Mouse (Mus musculus) CH12.LX (cell line): ENCODE measurements around the gene Uox. TPM values are rescaled to one million over a fixed set of nuclear protein-coding genes. Genes with fewer than 3 reads are reported as not detected.
A peak's percentile ranks its signal among the peaks of the same experiment; 100 is the strongest.

Experiments
- DNase-seq: peaks from one replicate; pipeline ENCODE4 v3.0.0-alpha.2; 2013; ENCODE audit errors: extremely low read depth
- H3K27ac ChIP-seq: 2 replicates; pipeline ENCODE4 v1.5.1; 2012; ENCODE audit warnings: low read depth, mild to moderate bottlenecking, control low read depth, moderate library complexity; ENCODE audit not compliant: insufficient read depth
- H3K27me3 ChIP-seq: replicated peaks from 2 replicates; pipeline ENCODE3; 2012; ENCODE audit warnings: inconsistent platforms
- H3K36me3 ChIP-seq, 2 experiments: replicated peaks in 1 of 2; 2 replicates each; pipeline versions ENCODE3 to v1.6.1; 2012; ENCODE audit warnings: inconsistent platforms in 1 of 2, low read length in 1 of 2, mild to moderate bottlenecking in 1 of 2, mixed read lengths in 1 of 2, moderate library complexity in 1 of 2; ENCODE audit not compliant: control insufficient read depth in 1 of 2, insufficient read depth in 1 of 2
- H3K4me1 ChIP-seq, 2 experiments: 2 replicates each; pipeline ENCODE4 v1.6.1; 2012; ENCODE audit warnings: inconsistent platforms in 1 of 2, moderate library complexity in 1 of 2; ENCODE audit not compliant: insufficient read depth in 2 of 2, control insufficient read depth in 1 of 2
- H3K4me2 ChIP-seq: 2 replicates; pipeline ENCODE4 v1.6.1; 2012; ENCODE audit warnings: low read depth, mild to moderate bottlenecking, control low read depth; ENCODE audit not compliant: poor library complexity, insufficient read depth, severe bottlenecking
- H3K4me3 ChIP-seq, 3 experiments: fragments of 150-350 bp in 1 of 3; sonication (generic) in 1 of 3; replicated peaks in 1 of 3; 2 replicates each; pipeline versions ENCODE3 to v1.5.1; 2011 to 2012; ENCODE audit warnings: low read depth in 2 of 3, low read length in 2 of 3, mild to moderate bottlenecking in 2 of 3, moderate library complexity in 2 of 3, control low read depth in 1 of 3, improper control_type of control experiment in 1 of 3, inconsistent platforms in 1 of 3, mixed read lengths in 1 of 3; ENCODE audit not compliant: poor library complexity in 1 of 3
- H3K79me2 ChIP-seq: replicated peaks from 2 replicates; pipeline ENCODE4 v1.6.1; 2012; ENCODE audit warnings: mild to moderate bottlenecking, moderate library complexity; ENCODE audit not compliant: control insufficient read depth, poor library complexity, insufficient read depth, severe bottlenecking; ENCODE audit errors: extremely low read depth
- H3K9ac ChIP-seq: 2 replicates; pipeline ENCODE4 v1.6.1; 2012; ENCODE audit warnings: low read depth, mild to moderate bottlenecking, control low read depth, moderate library complexity; ENCODE audit not compliant: insufficient read depth
- H3K9me3 ChIP-seq: replicated peaks from 2 replicates; pipeline ENCODE3; 2012; ENCODE audit warnings: low read length, inconsistent platforms, mixed read lengths
- BHLHE40 ChIP-seq: IDR thresholded peaks from 2 replicates; pipeline ENCODE4 v1.6.1; 2011; ENCODE audit warnings: mild to moderate bottlenecking, low read depth, low read length, improper control_type of control experiment
- CHD1 ChIP-seq: IDR thresholded peaks from 2 replicates; pipeline ENCODE4 v1.6.1; 2012; ENCODE audit warnings: low read depth, low read length, improper control_type of control experiment, inconsistent platforms
- CHD2 ChIP-seq: IDR thresholded peaks from 2 replicates; pipeline ENCODE4 v1.6.1; 2011; ENCODE audit warnings: low read length, improper control_type of control experiment
- CTCF ChIP-seq, 2 experiments: IDR thresholded peaks in 1 of 2; conservative IDR thresholded peaks in 1 of 2; 2 replicates each; pipeline ENCODE4 v1.5.1; 2011 to 2012; ENCODE audit warnings: low read depth in 2 of 2, low read length in 2 of 2, improper control_type of control experiment in 1 of 2, inconsistent platforms in 1 of 2, mild to moderate bottlenecking in 1 of 2, moderate library complexity in 1 of 2
- E2F4 ChIP-seq: IDR thresholded peaks from 2 replicates; pipeline ENCODE4 v1.6.1; 2011; ENCODE audit warnings: low read depth, low read length, improper control_type of control experiment; ENCODE audit not compliant: insufficient replicate concordance
- ELF1 ChIP-seq: IDR thresholded peaks from 2 replicates; pipeline ENCODE4 v1.6.1; 2014; ENCODE audit warnings: low read depth, mild to moderate bottlenecking, inconsistent platforms, low read length, improper control_type of control experiment
- EP300 ChIP-seq: IDR thresholded peaks from 2 replicates; pipeline ENCODE4 v1.6.1; 2011; ENCODE audit warnings: low read length, improper control_type of control experiment
- ETS1 ChIP-seq: conservative IDR thresholded peaks from 2 replicates; pipeline ENCODE4 v1.6.1; 2012; ENCODE audit warnings: low read depth, mild to moderate bottlenecking, inconsistent platforms, low read length, improper control_type of control experiment, moderate library complexity
- IRF4 ChIP-seq: IDR thresholded peaks from 2 replicates; pipeline ENCODE4 v1.6.1; 2014; ENCODE audit warnings: low read depth, mild to moderate bottlenecking, inconsistent platforms, low read length, improper control_type of control experiment
- JUND ChIP-seq: conservative IDR thresholded peaks from 2 replicates; pipeline ENCODE4 v1.6.1; 2011; ENCODE audit warnings: low read depth, low read length, improper control_type of control experiment
- MAX ChIP-seq: IDR thresholded peaks from 2 replicates; pipeline ENCODE4 v1.6.1; 2011; ENCODE audit warnings: low read length, improper control_type of control experiment
- NELFE ChIP-seq: IDR thresholded peaks from 2 replicates; pipeline ENCODE4 v1.6.1; 2011; ENCODE audit warnings: low read depth, low read length, improper control_type of control experiment
- RAD21 ChIP-seq: IDR thresholded peaks from 2 replicates; pipeline ENCODE4 v1.6.1; 2011; ENCODE audit warnings: low read depth, mild to moderate bottlenecking, low read length, improper control_type of control experiment, moderate library complexity
- RCOR1 ChIP-seq: conservative IDR thresholded peaks from 2 replicates; pipeline ENCODE4 v1.6.1; 2012; ENCODE audit warnings: low read depth, mild to moderate bottlenecking, inconsistent platforms, low read length, improper control_type of control experiment
- SIN3A ChIP-seq: IDR thresholded peaks from 2 replicates; pipeline ENCODE4 v1.6.1; 2012; ENCODE audit warnings: low read length, improper control_type of control experiment, inconsistent platforms
- SMC3 ChIP-seq: IDR thresholded peaks from 2 replicates; pipeline ENCODE4 v1.6.1; 2011; ENCODE audit warnings: low read depth, low read length, improper control_type of control experiment
- TBP ChIP-seq: conservative IDR thresholded peaks from 2 replicates; pipeline ENCODE4 v1.6.1; 2011; ENCODE audit warnings: low read depth, low read length, improper control_type of control experiment
- USF2 ChIP-seq: conservative IDR thresholded peaks from 2 replicates; pipeline ENCODE4 v1.6.1; 2011; ENCODE audit warnings: low read depth, low read length, improper control_type of control experiment
- ZC3H11A ChIP-seq: IDR thresholded peaks from 2 replicates; pipeline ENCODE4 v1.6.1; 2012; ENCODE audit warnings: low read depth, mild to moderate bottlenecking, inconsistent platforms, low read length, improper control_type of control experiment
- dilution Hi-C: fragments of 300-500 bp; cut with MboI; formaldehyde crosslinking; loops from 2 replicates; pipeline ENCODE4 v1.14.3; 2020; ENCODE audit warnings: low sequenced_read_pairs; ENCODE audit not compliant: extremely low pct_unique_long_range_greater_than_20kb, extremely low pct_ligation_motif_present
- in situ Hi-C: fragments of 300-500 bp; cut with MboI; formaldehyde crosslinking; loops from 3 replicates; pipeline ENCODE4 v1.14.3; 2019; ENCODE audit warnings: low sequenced_read_pairs, low pct_ligation_motif_present, low pct_unique_long_range_greater_than_20kb, mixed read lengths
- polyA plus RNA-seq: library from polyadenylated mRNA; unstranded; fragments of >175 nt; gene quantifications from 2 replicates; pipeline ENCODE4 v1.2.1, GENCODE M21; 2012; ENCODE audit warnings: low read depth; ENCODE audit not compliant: insufficient read length
- total RNA-seq, 2 experiments: library from RNA; depleted of rRNA; stranded (reverse); fragments of 300-350 nt in 1 of 2; fragments of >200 nt in 1 of 2; gene quantifications; 2 replicates each; pipeline ENCODE4 v1.2.3; 2012 to 2014

Gene Uox
- total and polyA plus RNA-seq, 3 experiments: not detected

- in situ Hi-C loops: no loop called here
- H3K27ac ChIP-seq: no peak overlapping the region
- no peaks in the 10 kb centered on the region for H3K79me2 ChIP-seq
- no peaks in the 10 kb centered on the region for H3K27me3 ChIP-seq
- no peak overlapping the region for H3K4me3 ChIP-seq
- no peaks in the 10 kb centered on the region for H3K9me3 ChIP-seq
- peaks cover 0 to 2% of the 10 kb centered on the region in 2 experiments; a peak in 2 of 4 replicates for H3K4me1 ChIP-seq
- dilution Hi-C loops: no loop called here
- no peak for TF ChIP-seq CHD1
- TF ChIP-seq CHD2: no peak
- TF ChIP-seq RCOR1: no peak
- TF ChIP-seq BHLHE40: no peak
- no peak for TF ChIP-seq ETS1
- TF ChIP-seq JUND: no peak
- TF ChIP-seq, all 38 proteins: peak for 0
- Histone ChIP-seq H3K9ac (no peak overlapping the region), H3K4me2 (no peak overlapping the region), H3K36me3 (no peaks in the 10 kb centered on the region)
- no peak for DNase-seq
Observed at GRCm38 (mm10) chr3:146554816-146555215, 15.4 kb upstream of the Uox start.

- in situ Hi-C loops (no loop called here), dilution Hi-C loops (no loop called here)
- no peaks in the 10 kb centered on the region for H3K9me3 ChIP-seq
- H3K4me1 ChIP-seq: peaks cover 0 to 7% of the 10 kb centered on the region in 2 experiments; a peak in 2 of 4 replicates
- H3K27me3 ChIP-seq: no peaks in the 10 kb centered on the region
- H3K4me3 ChIP-seq: no peak overlapping the region
- no peak overlapping the region for H3K4me2 ChIP-seq
- H3K9ac ChIP-seq: no peak overlapping the region
- H3K79me2 ChIP-seq: no peaks in the 10 kb centered on the region
- H3K27ac ChIP-seq: no peak overlapping the region
- DNase-seq: peak; percentile 17
- TF ChIP-seq CTCF (conservative IDR thresholded peaks at IDR 0.05 in 1 of 2, IDR thresholded peaks at IDR 0.05 in 1 of 2; ENCODE audit: low read depth in 2 of 2, low read length in 2 of 2): peak in 1 of 2 experiments; percentile 64; a peak in 2 of 4 replicates
- TF ChIP-seq SIN3A: no peak
- TF ChIP-seq ELF1: 0 out of 2 replicates have a peak, but pooled peaks have one; percentile 8
- TF ChIP-seq SMC3: peak; percentile 73
- TF ChIP-seq RAD21: peak; percentile 34
- H3K36me3 ChIP-seq: no peaks in the 10 kb centered on the region
Observed at GRCm38 (mm10) chr3:146556567-146556966, 13.7 kb upstream of the Uox start.

- H3K4me1 ChIP-seq: peaks cover 0 to 7% of the 10 kb centered on the region in 2 experiments; a peak in 2 of 4 replicates
Observed at GRCm38 (mm10) chr3:146557507-146557906, 12.7 kb upstream of the Uox start.

More at GRCm38 (mm10) chr3:146557507-146557906, 12.7 kb upstream of the Uox start:
- Histone ChIP-seq H3K36me3 (no peaks in the 10 kb centered on the region), H3K9ac (no peak overlapping the region), H3K9me3 (no peaks in the 10 kb centered on the region), H3K79me2 (no peaks in the 10 kb centered on the region), H3K27me3 (no peaks in the 10 kb centered on the region), H3K27ac (no peak overlapping the region), H3K4me3 (no peak overlapping the region), H3K4me2 (no peak overlapping the region)
- dilution Hi-C loops (no loop called here), in situ Hi-C loops (no loop called here)
- no peak for DNase-seq
- no peak for TF ChIP-seq IRF4
- no peak for TF ChIP-seq E2F4
- no peak for TF ChIP-seq CTCF (conservative IDR thresholded peaks at IDR 0.05 in 1 of 2, IDR thresholded peaks at IDR 0.05 in 1 of 2; ENCODE audit: low read depth in 2 of 2, low read length in 2 of 2)
- no peak for TF ChIP-seq ZC3H11A
- TF ChIP-seq TBP: no peak
- TF ChIP-seq EP300: no peak
- no peak for TF ChIP-seq SIN3A
- no peak for TF ChIP-seq MAX
- TF ChIP-seq CHD2: no peak
- no peak for TF ChIP-seq ELF1
- no peak for TF ChIP-seq USF2
- TF ChIP-seq JUND: no peak
- TF ChIP-seq NELFE: no peak
- TF ChIP-seq RAD21: no peak
